Mouse (Mus musculus): ENCODE data around the gene Stard3nl. TPM values are rescaled to one million over a fixed set of nuclear protein-coding genes. Genes with fewer than 3 reads are reported as not detected.

Stard3nl gene
- total and polyA plus RNA-seq, 3 experiments = 25.2 to 35.3 (median 30.5) TPM

GRCm38 (mm10) chr13:19415337-19415736 is 19.7 kb upstream of the Stard3nl start:
- peak; percentile 74 for TF ChIP-seq ZNF384 (IDR thresholded peaks at IDR 0.05; ENCODE audit: low read depth, low read length)
- no peak for TF ChIP-seq RCOR1 (conservative IDR thresholded peaks at IDR 0.05; ENCODE audit: low read depth, low read length)
- TF ChIP-seq EP300 (IDR thresholded peaks at IDR 0.05; ENCODE audit: low read length) = no peak
- Histone ChIP-seq H3K4me1 (ENCODE audit: control insufficient read depth in 1 of 2, insufficient read depth in 2 of 2) (peaks cover 27 to 60% of the 10 kb centered on the region in 2 experiments), H3K79me2 (replicated peaks; ENCODE audit: control insufficient read depth, extremely low read depth, insufficient read depth, poor library complexity, severe bottlenecking) (no peaks in the 10 kb centered on the region), H3K27me3 (replicated peaks) (no peaks in the 10 kb centered on the region), H3K9me3 (replicated peaks; ENCODE audit: low read length) (no peaks in the 10 kb centered on the region), H3K27ac (ENCODE audit: insufficient read depth, low read depth) (no peak overlapping the region), H3K36me3 (replicated peaks in 1 of 2; ENCODE audit: control insufficient read depth in 1 of 2, insufficient read depth in 1 of 2, low read length in 1 of 2) (no peaks in the 10 kb centered on the region), H3K9ac (ENCODE audit: insufficient read depth, low read depth) (no peak overlapping the region), H3K4me3 (replicated peaks in 1 of 3; ENCODE audit: low read depth in 2 of 3, low read length in 2 of 3, poor library complexity in 1 of 3) (no peak overlapping the region), H3K4me2 (ENCODE audit: insufficient read depth, low read depth, poor library complexity, severe bottlenecking) (no peak overlapping the region)
- dilution Hi-C loops (cut with MboI; ENCODE audit: extremely low pct_ligation_motif_present, extremely low pct_unique_long_range_greater_than_20kb, low sequenced_read_pairs) = no loop called here
- in situ Hi-C loops (cut with MboI; ENCODE audit: low pct_ligation_motif_present, low pct_unique_long_range_greater_than_20kb, low sequenced_read_pairs) = no loop called here
- no peak for DNase-seq (ENCODE audit: extremely low read depth)

- Histone ChIP-seq H3K9ac (ENCODE audit: insufficient read depth, low read depth) (no peak overlapping the region), H3K36me3 (replicated peaks in 1 of 2; ENCODE audit: control insufficient read depth in 1 of 2, insufficient read depth in 1 of 2, low read length in 1 of 2) (no peaks in the 10 kb centered on the region), H3K4me3 (replicated peaks in 1 of 3; ENCODE audit: low read depth in 2 of 3, low read length in 2 of 3, poor library complexity in 1 of 3) (no peak overlapping the region), H3K4me2 (ENCODE audit: insufficient read depth, low read depth, poor library complexity, severe bottlenecking) (no peak overlapping the region), H3K9me3 (replicated peaks; ENCODE audit: low read length) (no peaks in the 10 kb centered on the region), H3K4me1 (ENCODE audit: control insufficient read depth in 1 of 2, insufficient read depth in 2 of 2) (peaks cover 23 to 49% of the 10 kb centered on the region in 2 experiments), H3K27me3 (replicated peaks) (no peaks in the 10 kb centered on the region), H3K27ac (ENCODE audit: insufficient read depth, low read depth) (peak overlapping the region; percentile 42), H3K79me2 (replicated peaks; ENCODE audit: control insufficient read depth, extremely low read depth, insufficient read depth, poor library complexity, severe bottlenecking) (no peaks in the 10 kb centered on the region)
- in situ Hi-C loops (cut with MboI; ENCODE audit: low pct_ligation_motif_present, low pct_unique_long_range_greater_than_20kb, low sequenced_read_pairs) (no loop called here), dilution Hi-C loops (cut with MboI; ENCODE audit: extremely low pct_ligation_motif_present, extremely low pct_unique_long_range_greater_than_20kb, low sequenced_read_pairs) (no loop called here)
- DNase-seq (ENCODE audit: extremely low read depth) = peak; percentile 80
- peak; percentile 43; the same call in 1 of the 2 replicates for TF ChIP-seq ELF1 (IDR thresholded peaks at IDR 0.05; ENCODE audit: low read depth, low read length)
- TF ChIP-seq MEF2A (IDR thresholded peaks at IDR 0.05; ENCODE audit: borderline replicate concordance, low read depth, low read length) = peak; percentile 71
- TF ChIP-seq JUN (IDR thresholded peaks at IDR 0.05; ENCODE audit: insufficient read depth, low read depth, low read length) = peak; percentile 73
- TF ChIP-seq SIN3A (IDR thresholded peaks at IDR 0.05; ENCODE audit: low read length) = peak; percentile 65
- no peak for TF ChIP-seq ZKSCAN1 (IDR thresholded peaks at IDR 0.05; ENCODE audit: borderline replicate concordance, low read depth, low read length)
- no peak for TF ChIP-seq USF1 (IDR thresholded peaks at IDR 0.05; ENCODE audit: low read depth, low read length)
- TF ChIP-seq IRF4 (IDR thresholded peaks at IDR 0.05; ENCODE audit: low read depth, low read length) = peak; percentile 85
- peak; percentile 78; the same call in 1 of the 2 replicates for TF ChIP-seq TCF12 (IDR thresholded peaks at IDR 0.05; ENCODE audit: low read depth, low read length)
- TF ChIP-seq ETS1 (conservative IDR thresholded peaks at IDR 0.05; ENCODE audit: low read depth, low read length) = peak; percentile 94
- peak; percentile 86 for TF ChIP-seq JUND (conservative IDR thresholded peaks at IDR 0.05; ENCODE audit: low read depth, low read length)
- peak; percentile 42; the same call in 1 of the 2 replicates for TF ChIP-seq MAFK (IDR thresholded peaks at IDR 0.05; ENCODE audit: insufficient replicate concordance, low read length)
- peak; percentile 45; the same call in 1 of the 2 replicates for TF ChIP-seq CHD1 (IDR thresholded peaks at IDR 0.05; ENCODE audit: low read depth, low read length)
- no peak for TF ChIP-seq CTCF (conservative IDR thresholded peaks at IDR 0.05 in 1 of 2, IDR thresholded peaks at IDR 0.05 in 1 of 2; ENCODE audit: low read depth in 2 of 2, low read length in 2 of 2)
- TF ChIP-seq MYC (IDR thresholded peaks at IDR 0.05; ENCODE audit: low read depth, low read length) = 0 out of 2 replicates have a peak, but pooled peaks have one; percentile 16
- TF ChIP-seq RCOR1 (conservative IDR thresholded peaks at IDR 0.05; ENCODE audit: low read depth, low read length) = peak; percentile 65; the same call in 1 of the 2 replicates
- TF ChIP-seq POLR2A (IDR thresholded peaks at IDR 0.05; ENCODE audit: low read depth, low read length) = no peak
- TF ChIP-seq EP300 (IDR thresholded peaks at IDR 0.05; ENCODE audit: low read length) = peak; percentile 86
- TF ChIP-seq HCFC1 (IDR thresholded peaks at IDR 0.05; ENCODE audit: low read depth, low read length) = peak; percentile 50; the same call in 1 of the 2 replicates
- no peak for TF ChIP-seq USF2 (conservative IDR thresholded peaks at IDR 0.05; ENCODE audit: low read depth, low read length)
- TF ChIP-seq BHLHE40 (IDR thresholded peaks at IDR 0.05; ENCODE audit: low read depth, low read length) = peak; percentile 73
Measured at GRCm38 (mm10) chr13:19412334-19412939, 16.8 kb upstream of the Stard3nl start.
